Mouse (Mus musculus): Measurements from ENCODE around the gene Sez6l.

- TF ChIP-seq CTCF (IDR thresholded peaks at IDR 0.05; ENCODE audit: borderline replicate concordance, extremely low read depth, insufficient read depth, insufficient read length): no peak
- no peak for TF ChIP-seq POLR2A (IDR thresholded peaks at IDR 0.05; ENCODE audit: borderline replicate concordance, extremely low read depth, insufficient read depth, insufficient read length, poor library complexity, severe bottlenecking)
Observed at GRCm38 (mm10) chr5:112525271-112525670, 51.7 kb downstream of the Sez6l start.
